Mouse (Mus musculus): ENCODE data around the gene Igsf21.

Gene Igsf21

DNA sequence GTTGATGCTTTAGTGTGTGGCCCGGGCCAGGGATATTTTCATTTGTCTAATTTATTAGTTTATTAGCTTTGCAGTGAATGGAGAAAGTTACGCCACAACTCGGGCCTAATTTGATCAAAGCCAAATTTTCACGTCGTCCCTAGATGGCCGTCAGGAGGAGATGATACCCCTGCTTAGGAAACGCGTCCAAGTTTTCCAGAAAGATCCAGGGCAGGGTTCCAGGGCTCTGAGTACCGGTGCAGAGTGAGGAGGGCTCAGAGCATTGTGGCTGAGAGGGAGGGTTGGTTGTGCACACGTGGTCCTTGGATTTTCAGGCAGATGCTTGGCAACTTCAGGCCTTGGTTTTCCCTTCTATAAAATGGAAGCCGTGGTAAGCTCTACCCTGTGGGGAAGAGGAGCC is 154.2 kb downstream of the Igsf21 start:
- no peak for DNase-seq

DNA sequence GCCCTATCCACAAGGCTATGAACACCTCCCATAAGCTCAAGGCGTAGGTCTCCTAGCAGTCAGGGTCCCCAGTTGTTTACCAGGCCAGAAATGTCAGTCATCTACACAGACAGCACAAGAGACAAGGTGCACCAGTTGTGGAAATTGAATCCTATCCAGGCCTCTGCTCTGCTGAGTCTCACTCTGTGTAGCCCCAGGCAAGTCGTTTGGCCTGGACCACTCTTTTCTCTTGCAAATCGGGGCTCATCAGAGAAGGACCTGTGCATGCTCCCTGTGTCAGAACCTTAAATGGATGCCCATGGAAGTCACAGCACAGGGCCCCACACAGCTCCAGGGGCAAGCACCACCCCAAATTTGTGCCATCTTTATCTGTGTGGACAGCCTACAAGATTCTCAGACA is 154.9 kb downstream of the Igsf21 start:
- no peak for DNase-seq

DNA sequence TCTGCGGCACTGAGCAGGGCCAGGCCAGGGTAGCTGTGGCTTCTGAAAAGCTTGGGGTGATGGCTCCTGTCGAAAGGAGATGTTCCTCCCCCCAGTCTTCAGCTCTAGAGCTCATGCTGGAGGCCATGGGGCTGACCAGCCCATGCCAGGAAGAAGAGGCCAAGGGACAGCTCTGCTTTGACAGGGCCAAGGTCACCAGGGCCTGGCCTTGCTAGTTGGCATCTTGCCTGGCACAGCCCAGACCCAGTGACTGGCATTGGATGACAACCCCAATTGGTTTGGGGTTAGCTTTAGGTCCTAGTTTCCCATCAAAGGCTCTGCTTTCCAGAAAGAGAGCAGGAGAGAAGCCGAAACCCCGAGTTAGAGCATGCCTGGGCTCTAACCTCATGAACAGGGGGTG is 156.9 kb downstream of the Igsf21 start:
- DNase-seq, result no peak

- no peak for DNase-seq
Observed at GRCm38 (mm10) chr4:140088711-140089440, 157.7 kb downstream of the Igsf21 start.

DNA sequence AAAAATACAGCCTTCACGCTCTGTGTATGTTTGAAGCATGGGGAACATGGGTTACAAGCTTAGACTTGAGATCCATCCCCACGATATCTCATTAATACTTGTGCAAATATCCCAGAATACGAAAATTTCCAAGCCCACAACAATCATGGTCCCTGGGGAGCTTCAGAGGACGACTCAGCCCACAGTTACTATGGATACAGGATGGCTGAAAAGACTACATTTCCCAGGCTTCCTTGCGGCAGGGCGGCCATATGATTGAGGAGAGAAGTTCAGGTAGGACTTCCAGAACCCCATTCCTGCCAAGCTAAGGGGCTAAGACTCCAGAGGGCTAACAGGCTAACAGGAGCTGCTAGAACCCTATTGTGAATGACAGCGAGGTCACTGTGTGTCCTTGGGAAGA is 160.4 kb downstream of the Igsf21 start:
- DNase-seq, result no peak

GRCm38 (mm10) chr4:140084521-140085011 is 162.0 kb downstream of the Igsf21 start:
- DNase-seq, result no peak

- DNase-seq, result no peak
Observed at GRCm38 (mm10) chr4:140084064-140084463, 162.5 kb downstream of the Igsf21 start.

GRCm38 (mm10) chr4:140078416-140078815 is 168.2 kb downstream of the Igsf21 start:
- no peak for DNase-seq

DNA sequence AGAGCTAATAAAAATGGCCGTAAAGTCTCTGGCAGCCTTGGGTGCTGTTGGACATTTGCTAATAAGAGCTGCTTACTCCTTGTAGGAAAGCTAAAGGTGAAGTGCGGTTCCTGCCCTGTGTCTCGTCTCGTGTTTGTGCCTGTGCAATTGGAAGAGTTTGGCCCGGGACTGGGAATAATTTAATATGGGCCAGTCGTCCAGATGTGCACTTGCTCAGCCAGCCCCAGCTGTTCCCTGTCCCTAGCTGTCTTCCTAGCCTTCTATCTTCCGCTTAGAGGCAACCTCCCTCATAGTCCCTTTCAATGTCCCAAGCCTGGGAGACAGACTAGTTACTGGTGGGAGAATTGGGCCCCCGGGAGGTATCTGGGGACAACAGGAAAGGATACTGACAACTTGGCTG is 169.0 kb downstream of the Igsf21 start:
- DNase-seq, result no peak

- no peak for DNase-seq
Observed at GRCm38 (mm10) chr4:140076852-140077563, 169.6 kb downstream of the Igsf21 start.

DNA sequence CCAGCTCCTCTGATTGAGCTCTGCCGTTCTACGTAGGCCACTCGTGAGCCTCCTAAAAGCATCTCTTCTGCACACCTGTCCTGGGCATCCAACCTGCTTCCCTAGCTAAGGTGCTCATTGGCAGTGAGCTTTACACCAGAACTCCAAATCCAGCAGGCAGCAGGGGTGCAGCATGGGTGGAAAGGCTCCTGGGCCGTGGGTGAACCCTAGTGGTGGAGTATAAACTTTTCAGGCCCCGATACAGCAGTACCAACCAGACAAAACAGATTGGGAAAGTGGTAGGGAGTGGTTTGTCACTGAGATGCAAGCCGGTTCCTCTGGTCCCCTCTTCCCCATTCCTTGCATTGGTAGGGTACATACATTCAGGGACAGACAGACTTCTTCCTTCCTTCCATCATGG is 170.2 kb downstream of the Igsf21 start:
- no peak for DNase-seq

DNA sequence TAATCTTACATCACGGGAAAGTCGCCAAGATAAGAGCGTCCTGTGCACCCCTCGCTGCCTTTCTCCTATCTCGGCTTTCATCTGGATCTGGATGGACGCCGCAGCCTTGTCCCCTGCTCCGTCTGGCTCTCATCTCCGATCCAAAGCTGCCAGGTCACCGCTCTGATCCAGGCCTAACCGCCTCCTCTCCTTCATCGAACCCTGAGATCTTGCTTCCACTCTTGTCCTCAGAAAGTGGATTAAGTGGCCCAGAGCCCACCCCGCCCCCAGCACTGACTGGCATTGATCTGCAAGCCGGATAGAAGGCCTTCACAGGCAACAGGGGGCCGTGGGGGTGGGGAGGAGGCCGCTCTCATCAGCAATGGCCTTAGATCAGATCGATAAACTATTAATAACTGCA is 175.5 kb downstream of the Igsf21 start:
- DNase-seq, result no peak

DNA sequence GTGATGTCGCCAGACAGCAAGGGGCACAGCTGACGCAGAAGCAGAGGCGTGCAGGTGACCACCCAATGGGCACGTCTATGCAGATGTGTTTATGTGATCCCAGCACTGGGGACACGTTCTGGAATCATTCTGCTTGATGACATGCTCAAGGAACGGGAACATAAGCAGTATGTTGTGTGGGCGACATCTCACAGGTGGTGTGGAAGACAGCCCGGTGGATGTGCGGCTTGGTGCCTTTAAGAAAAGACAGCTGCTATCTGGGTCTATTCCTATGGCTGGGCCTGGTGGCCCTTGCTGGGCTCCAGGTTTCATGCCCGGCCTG is 176.3 kb downstream of the Igsf21 start:
- no peak for DNase-seq

DNA sequence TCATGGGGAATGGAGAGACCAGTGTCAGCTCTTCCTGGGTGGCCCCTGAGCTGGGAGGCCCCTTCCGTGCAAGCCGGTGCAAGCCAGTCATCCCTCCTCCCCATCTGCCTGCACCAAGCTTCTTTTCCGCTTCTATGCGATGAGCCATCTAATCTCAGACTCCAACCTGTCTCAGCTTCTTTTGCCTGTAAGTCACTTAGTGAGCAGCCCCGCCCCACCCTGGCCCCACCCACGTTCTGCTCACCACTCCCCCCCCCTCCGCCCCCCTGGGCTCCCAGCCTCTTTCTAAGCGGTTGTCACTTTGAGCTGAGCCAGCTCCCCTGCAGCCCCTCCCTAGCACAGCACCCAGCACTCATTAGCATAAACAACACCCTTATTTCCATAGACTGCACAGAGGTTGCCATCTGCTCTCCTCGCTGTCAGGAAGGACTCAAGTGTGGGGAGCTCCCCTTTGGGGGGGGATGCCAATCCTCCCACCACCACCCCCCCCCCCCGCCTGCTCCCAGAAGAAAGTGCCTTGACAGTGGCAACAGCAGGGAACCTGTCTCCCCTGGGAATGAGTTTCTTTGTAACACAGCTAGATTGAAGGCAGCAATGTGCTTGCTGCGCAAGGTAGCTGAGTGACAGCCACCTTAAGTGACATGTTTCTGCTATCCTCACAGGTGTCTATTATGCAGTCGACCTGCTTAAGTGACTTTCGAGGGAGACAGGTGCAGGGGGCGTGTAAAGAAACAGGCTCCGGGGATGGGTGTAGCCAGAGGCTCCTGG is 176.8 kb downstream of the Igsf21 start:
- no peak for DNase-seq

DNA sequence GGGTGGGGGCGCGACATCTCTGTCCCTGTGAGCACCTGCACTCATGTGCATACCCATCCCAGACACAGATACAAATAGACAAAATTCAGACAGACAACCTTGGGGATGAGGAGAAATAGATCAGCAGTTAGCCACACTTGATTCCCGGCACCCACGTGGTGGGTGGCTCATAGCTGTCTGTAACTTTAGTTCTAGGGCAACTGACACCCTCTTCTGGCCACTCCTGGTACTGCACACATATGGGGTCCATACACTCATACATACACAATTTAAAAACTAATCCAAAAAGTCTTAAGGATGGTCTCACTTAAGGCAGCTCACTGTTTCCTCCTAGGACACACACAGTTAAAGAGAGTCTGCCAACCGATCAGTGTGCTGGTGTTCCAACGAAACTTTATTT is 178.1 kb downstream of the Igsf21 start:
- DNase-seq, result no peak

- DNase-seq, result no peak
Observed at GRCm38 (mm10) chr4:140066011-140066410, 180.6 kb downstream of the Igsf21 start.

- no peak for DNase-seq
Observed at GRCm38 (mm10) chr4:140063153-140063671, 183.4 kb downstream of the Igsf21 start.

DNA sequence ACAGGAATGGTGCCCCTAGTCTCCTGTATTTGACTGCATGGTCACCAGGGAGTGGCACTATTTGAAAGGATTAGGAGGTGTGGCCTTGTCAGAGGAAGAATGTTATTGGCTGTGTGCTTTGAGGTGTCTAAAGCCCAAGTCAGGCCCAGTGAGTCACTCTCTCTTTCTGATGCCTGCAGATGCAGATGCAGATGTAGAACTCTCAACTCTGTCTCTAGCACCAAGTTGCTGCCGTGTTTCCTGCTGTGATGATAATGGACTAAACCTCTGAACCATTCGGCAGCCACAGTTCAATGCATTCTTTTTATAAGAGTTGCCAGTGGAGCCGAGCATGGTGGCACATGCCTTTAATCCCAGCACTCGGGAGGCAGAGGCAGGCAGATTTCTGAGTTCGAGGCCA is 186.3 kb downstream of the Igsf21 start:
- no peak for DNase-seq

DNA sequence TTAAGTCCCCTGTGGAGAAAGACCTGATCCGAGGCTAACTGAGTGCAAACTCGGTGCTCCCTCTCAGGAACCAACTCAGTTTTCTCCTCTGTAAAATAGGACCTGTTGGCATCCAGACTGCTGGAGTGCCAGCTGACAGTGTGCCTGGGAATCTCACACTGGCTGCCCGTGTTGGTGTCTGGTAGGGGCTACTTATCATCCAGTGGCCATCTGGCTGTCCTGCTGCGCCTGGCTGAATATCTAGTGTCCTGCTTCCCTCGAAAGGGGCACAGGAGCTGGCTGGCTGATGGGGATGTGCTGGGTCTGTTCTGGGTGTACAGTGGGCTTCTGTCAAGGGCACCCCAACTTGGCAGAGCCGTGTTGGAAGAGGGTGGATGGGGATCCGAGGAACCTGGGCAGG is 193.5 kb downstream of the Igsf21 start:
- no peak for DNase-seq

- no peak for DNase-seq
Observed at GRCm38 (mm10) chr4:140052575-140052974, 194.0 kb downstream of the Igsf21 start.

- DNase-seq, result no peak
Observed at GRCm38 (mm10) chr4:140047807-140048362, 198.7 kb downstream of the Igsf21 start.

DNA sequence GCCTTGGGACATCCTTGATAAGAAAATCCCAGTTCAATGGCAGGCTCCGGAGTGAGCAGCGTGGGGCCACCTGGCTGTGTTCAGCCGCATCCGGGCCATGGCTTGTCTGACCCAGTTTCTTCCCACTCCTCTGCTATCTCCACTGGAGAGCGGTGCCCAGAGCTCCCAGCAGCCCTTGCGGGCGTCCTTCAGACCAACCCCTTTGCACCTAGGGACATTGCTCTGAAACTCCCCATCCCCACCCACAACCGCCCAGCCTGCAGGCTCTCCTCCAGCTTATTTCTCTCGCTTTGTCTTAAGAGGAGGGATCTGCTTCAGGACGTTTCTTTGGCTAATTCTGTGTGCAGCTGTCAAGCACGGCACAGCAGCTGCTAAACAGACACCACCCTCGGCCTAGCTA is 202.6 kb downstream of the Igsf21 start:
- no peak for DNase-seq
